Mouse (Mus musculus) thymus, adult 2 months (tissue): ENCODE data around the gene Cdc14b. TPM values are rescaled to one million over a fixed set of nuclear protein-coding genes. Genes with fewer than 3 reads are reported as not detected.

ENCODE experiments used
- DNase-seq: peaks from one replicate; pipeline ENCODE4 v3.0.0; 2021
- H3K27ac ChIP-seq: fragments of 200-500 bp; 2 replicates; pipeline ENCODE4 v1.5.1; 2012; ENCODE audit warnings: low read length, control low read depth; ENCODE audit not compliant: control insufficient read depth, insufficient read depth
- H3K27me3 ChIP-seq: fragments of 200-500 bp; 2 replicates; pipeline ENCODE4 v1.6.1; 2012; ENCODE audit warnings: mild to moderate bottlenecking, low read length, moderate library complexity, mixed read lengths; ENCODE audit not compliant: control insufficient read depth, insufficient read depth
- H3K36me3 ChIP-seq: fragments of 200-500 bp; 2 replicates; pipeline ENCODE4 v1.6.1; 2012; ENCODE audit warnings: mild to moderate bottlenecking, low read length, moderate library complexity; ENCODE audit not compliant: control insufficient read depth, insufficient read depth
- H3K4me1 ChIP-seq: fragments of 200-500 bp; replicated peaks from 2 replicates; pipeline ENCODE4 v1.6.1; 2012; ENCODE audit warnings: low read length; ENCODE audit not compliant: control insufficient read depth, insufficient read depth
- H3K4me3 ChIP-seq: fragments of 200-500 bp; 2 replicates; pipeline ENCODE4 v1.5.1; 2012; ENCODE audit warnings: mild to moderate bottlenecking, low read length, control low read depth, moderate library complexity; ENCODE audit not compliant: control insufficient read depth, insufficient read depth
- CTCF ChIP-seq: fragments of 200-500 bp; IDR thresholded peaks from 2 replicates; pipeline ENCODE4 v1.5.1; 2012; ENCODE audit warnings: mild to moderate bottlenecking, control low read depth, low read length, moderate library complexity, borderline replicate concordance; ENCODE audit not compliant: control insufficient read depth, poor library complexity, insufficient read depth; ENCODE audit errors: extremely low read depth
- POLR2A ChIP-seq: fragments of 200-500 bp; IDR thresholded peaks from 2 replicates; pipeline ENCODE4 v1.6.1; 2012; ENCODE audit warnings: mild to moderate bottlenecking, low read length, control low read depth, moderate library complexity; ENCODE audit not compliant: control insufficient read depth, poor library complexity, insufficient read depth; ENCODE audit errors: extremely low read depth
- WGBS: fragments of 180-500 bp; shearing (Covaris S2); methylation state at CpG from one replicate; pipeline ENCODE4 v1.1.7; 2018; 5-methylcytosine and 5-hydroxymethylcytosine counted together
- polyA plus RNA-seq: library from polyadenylated mRNA; depleted of rRNA; stranded (reverse); fragments of >200 nt; gene quantifications from 2 replicates; pipeline ENCODE4 v1.2.3, GENCODE M21; 2012

The Cdc14b gene
- polyA plus RNA-seq, 1 experiment = 3.2 TPM

DNA sequence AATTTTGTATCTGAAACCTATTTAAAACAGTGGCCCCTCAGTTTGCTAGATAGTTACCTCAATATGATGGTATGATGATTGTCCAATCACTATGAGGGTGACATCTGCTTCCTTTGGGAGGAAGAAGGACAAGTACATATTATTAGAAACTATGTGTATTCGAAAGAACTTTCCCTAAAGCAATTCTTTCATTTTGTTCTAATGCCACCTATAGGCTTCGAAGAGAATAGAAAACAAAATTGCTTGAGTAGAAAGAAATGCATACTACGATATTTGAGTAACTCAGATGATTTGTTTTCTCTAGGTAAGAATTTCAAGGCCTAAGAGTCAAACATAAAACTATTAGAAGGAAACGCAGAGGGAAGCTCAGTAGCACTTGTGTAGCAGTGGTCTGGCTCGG is 33.9 kb upstream of the Cdc14b start:
- Histone ChIP-seq H3K27ac (no peak overlapping the region), H3K4me3 (no peak overlapping the region), H3K36me3 (peaks cover 7% of the 10 kb centered on the region; the same call in 1 of the 2 replicates), H3K27me3 (no peaks in the 10 kb centered on the region), H3K4me1 (peaks cover 12% of the 10 kb centered on the region)
- DNase-seq = no peak
- TF ChIP-seq CTCF (no peak), POLR2A (no peak)
- 14% methylated on average over 5 of the region's 5 CpGs for WGBS

GRCm38 (mm10) chr13:64307508-64307907 is 32.4 kb upstream of the Cdc14b start:
- H3K4me3 ChIP-seq = no peak overlapping the region
- H3K27ac ChIP-seq = no peak overlapping the region
- no peak for DNase-seq
- H3K4me1 ChIP-seq = peaks cover 12% of the 10 kb centered on the region
- H3K27me3 ChIP-seq = no peaks in the 10 kb centered on the region
- WGBS = 89% methylated on average over 5 of the region's 5 CpGs
- H3K36me3 ChIP-seq = peaks cover 10% of the 10 kb centered on the region; the same call in 1 of the 2 replicates
- TF ChIP-seq CTCF (no peak), POLR2A (no peak)

- no peak overlapping the region for H3K27ac ChIP-seq
- no peak overlapping the region for H3K4me3 ChIP-seq
- peaks cover 12% of the 10 kb centered on the region for H3K4me1 ChIP-seq
- no peak for TF ChIP-seq POLR2A
- peak; percentile 42 for DNase-seq
- peaks cover 10% of the 10 kb centered on the region; the same call in 1 of the 2 replicates for H3K36me3 ChIP-seq
- no peaks in the 10 kb centered on the region for H3K27me3 ChIP-seq
- 80% methylated on average over 3 of the region's 3 CpGs for WGBS
Observed at GRCm38 (mm10) chr13:64306078-64306477, 31.0 kb upstream of the Cdc14b start.

GRCm38 (mm10) chr13:64299069-64299468 is 24.0 kb upstream of the Cdc14b start:
- Histone ChIP-seq H3K36me3 (peaks cover 3% of the 10 kb centered on the region; the same call in 1 of the 2 replicates), H3K27ac (no peak overlapping the region), H3K4me1 (no peaks in the 10 kb centered on the region), H3K27me3 (no peaks in the 10 kb centered on the region), H3K4me3 (no peak overlapping the region)
- WGBS = 95% methylated on average over 1 of the region's 1 CpGs
- TF ChIP-seq CTCF = no peak
- DNase-seq = no peak

DNA sequence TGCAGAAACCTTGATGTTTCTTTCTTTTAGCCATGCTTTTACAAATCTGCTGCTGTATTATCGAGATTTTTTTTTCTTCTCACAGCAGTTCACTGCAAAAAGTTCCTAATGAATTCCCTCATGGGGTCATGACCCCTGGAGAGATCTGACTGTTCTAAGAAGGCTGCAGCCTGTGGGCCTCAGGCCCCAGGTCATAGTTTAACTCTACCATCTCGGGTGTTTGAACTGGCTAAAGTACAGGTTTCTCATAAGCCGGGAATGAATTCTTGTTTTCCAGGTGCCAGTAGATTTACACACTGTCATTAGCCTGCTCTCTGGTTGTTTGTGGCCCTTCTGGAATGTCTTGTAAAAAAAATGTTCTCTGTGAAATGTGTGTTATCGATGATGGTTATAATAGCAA is 11.7 kb upstream of the Cdc14b start:
- H3K4me1 ChIP-seq = no peaks in the 10 kb centered on the region
- H3K36me3 ChIP-seq = no peaks in the 10 kb centered on the region
- DNase-seq = no peak
- H3K27ac ChIP-seq = no peak overlapping the region
- H3K27me3 ChIP-seq = no peaks in the 10 kb centered on the region
- no peak overlapping the region for H3K4me3 ChIP-seq
- TF ChIP-seq CTCF (no peak), POLR2A (no peak)
- WGBS = 95% methylated on average over 4 of the region's 4 CpGs

GRCm38 (mm10) chr13:64286321-64286720 is 11.2 kb upstream of the Cdc14b start:
- TF ChIP-seq POLR2A = no peak
- no peak for TF ChIP-seq CTCF
- WGBS = 99% methylated on average over 4 of the region's 4 CpGs
- no peaks in the 10 kb centered on the region for H3K27me3 ChIP-seq
- no peaks in the 10 kb centered on the region for H3K36me3 ChIP-seq
- no peak overlapping the region for H3K27ac ChIP-seq
- H3K4me3 ChIP-seq = no peak overlapping the region
- no peak for DNase-seq
- no peaks in the 10 kb centered on the region for H3K4me1 ChIP-seq

GRCm38 (mm10) chr13:64284676-64285075 is 9.6 kb upstream of the Cdc14b start:
- Histone ChIP-seq H3K36me3 (no peaks in the 10 kb centered on the region), H3K27ac (no peak overlapping the region), H3K4me1 (0 out of 2 replicates have a peak, but pooled peaks cover 2% of the 10 kb centered on the region), H3K27me3 (no peaks in the 10 kb centered on the region), H3K4me3 (no peak overlapping the region)
- WGBS = 100% methylated on average over 2 of the region's 2 CpGs
- no peak for TF ChIP-seq CTCF
- no peak for TF ChIP-seq POLR2A
- DNase-seq = no peak
